Mouse (Mus musculus) heart, embryonic 12.5 days (tissue): ENCODE results near the gene Prr15l. TPM values are rescaled to one million over a fixed set of nuclear protein-coding genes. Genes with fewer than 3 reads are reported as not detected.
A peak's percentile ranks its signal among the peaks of the same experiment; 100 is the strongest.

Source experiments
- ATAC-seq: fragments of 200-750 bp; cut with Nextera tagmentation; 2 replicates; pipeline ENCODE4 v1.8.0; 2017; ENCODE audit warnings: moderate TSS enrichment, moderate library complexity; ENCODE audit not compliant: insufficient number of reproducible peaks, low FRiP score
- H3K27ac ChIP-seq: fragments of 300-500 bp; sonication (generic); 2 replicates; pipeline ENCODE4 v1.5.1; 2016; ENCODE audit warnings: mild to moderate bottlenecking, moderate library complexity; ENCODE audit not compliant: poor library complexity, severe bottlenecking
- H3K27me3 ChIP-seq: fragments of 300-500 bp; sonication (generic); replicated peaks from 2 replicates; pipeline ENCODE4 v1.6.1; 2016; ENCODE audit warnings: mild to moderate bottlenecking, moderate library complexity
- H3K36me3 ChIP-seq: fragments of 300-500 bp; sonication (generic); 2 replicates; pipeline ENCODE4 v1.6.1; 2016; ENCODE audit warnings: mild to moderate bottlenecking, moderate library complexity
- H3K4me1 ChIP-seq: fragments of 300-500 bp; sonication (generic); replicated peaks from 2 replicates; pipeline ENCODE4 v1.6.1; 2016; ENCODE audit warnings: mild to moderate bottlenecking
- H3K4me2 ChIP-seq: fragments of 300-500 bp; sonication (generic); 2 replicates; pipeline ENCODE4 v1.6.1; 2016; ENCODE audit warnings: mild to moderate bottlenecking, moderate library complexity
- H3K4me3 ChIP-seq: fragments of 300-500 bp; sonication (generic); 2 replicates; pipeline ENCODE4 v1.5.1; 2016; ENCODE audit warnings: mild to moderate bottlenecking
- H3K9ac ChIP-seq: fragments of 300-500 bp; sonication (generic); 2 replicates; pipeline ENCODE4 v1.6.1; 2016; ENCODE audit warnings: mild to moderate bottlenecking, moderate library complexity
- H3K9me3 ChIP-seq: fragments of 300-500 bp; sonication (generic); replicated peaks from 2 replicates; pipeline ENCODE4 v1.6.1; 2016; ENCODE audit warnings: mild to moderate bottlenecking, moderate library complexity
- WGBS: fragments of 180-500 bp; shearing (Covaris S2); methylation state at CpG from one replicate; pipeline ENCODE4 v1.1.7; 2016; 5-methylcytosine and 5-hydroxymethylcytosine counted together
- polyA plus RNA-seq: library from polyadenylated mRNA; unstranded; fragments of >200 nt; fragmentation: Nextera tagmentation; extraction: Ambion mirVana; gene quantifications from 2 replicates; pipeline ENCODE4 v1.2.1, GENCODE M21; 2016

Gene Prr15l
- polyA plus RNA-seq, 1 experiment from 2014 or later, result 0.46 TPM

DNA sequence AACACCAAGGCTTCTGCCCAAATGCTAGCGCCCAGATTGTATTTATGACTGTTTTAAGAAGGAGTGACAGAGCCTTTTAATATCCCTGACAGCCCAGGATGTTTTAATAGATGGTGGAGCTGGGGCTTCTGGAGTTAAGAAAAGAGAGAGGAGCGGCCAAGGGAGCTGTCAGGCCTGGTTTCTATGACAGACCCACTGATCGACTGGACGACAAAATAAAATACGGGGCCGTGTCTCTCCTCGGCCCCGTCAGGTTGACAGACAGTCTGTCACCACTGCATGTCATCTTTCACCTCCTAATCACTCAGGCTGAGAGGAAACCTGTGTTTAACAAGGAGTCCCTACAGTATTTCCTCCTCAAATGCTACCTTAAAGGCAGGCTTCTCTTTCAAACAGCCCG is 26.6 kb upstream of the Prr15l start:
- WGBS, result 28% methylated on average over 9 of the region's 9 CpGs

DNA sequence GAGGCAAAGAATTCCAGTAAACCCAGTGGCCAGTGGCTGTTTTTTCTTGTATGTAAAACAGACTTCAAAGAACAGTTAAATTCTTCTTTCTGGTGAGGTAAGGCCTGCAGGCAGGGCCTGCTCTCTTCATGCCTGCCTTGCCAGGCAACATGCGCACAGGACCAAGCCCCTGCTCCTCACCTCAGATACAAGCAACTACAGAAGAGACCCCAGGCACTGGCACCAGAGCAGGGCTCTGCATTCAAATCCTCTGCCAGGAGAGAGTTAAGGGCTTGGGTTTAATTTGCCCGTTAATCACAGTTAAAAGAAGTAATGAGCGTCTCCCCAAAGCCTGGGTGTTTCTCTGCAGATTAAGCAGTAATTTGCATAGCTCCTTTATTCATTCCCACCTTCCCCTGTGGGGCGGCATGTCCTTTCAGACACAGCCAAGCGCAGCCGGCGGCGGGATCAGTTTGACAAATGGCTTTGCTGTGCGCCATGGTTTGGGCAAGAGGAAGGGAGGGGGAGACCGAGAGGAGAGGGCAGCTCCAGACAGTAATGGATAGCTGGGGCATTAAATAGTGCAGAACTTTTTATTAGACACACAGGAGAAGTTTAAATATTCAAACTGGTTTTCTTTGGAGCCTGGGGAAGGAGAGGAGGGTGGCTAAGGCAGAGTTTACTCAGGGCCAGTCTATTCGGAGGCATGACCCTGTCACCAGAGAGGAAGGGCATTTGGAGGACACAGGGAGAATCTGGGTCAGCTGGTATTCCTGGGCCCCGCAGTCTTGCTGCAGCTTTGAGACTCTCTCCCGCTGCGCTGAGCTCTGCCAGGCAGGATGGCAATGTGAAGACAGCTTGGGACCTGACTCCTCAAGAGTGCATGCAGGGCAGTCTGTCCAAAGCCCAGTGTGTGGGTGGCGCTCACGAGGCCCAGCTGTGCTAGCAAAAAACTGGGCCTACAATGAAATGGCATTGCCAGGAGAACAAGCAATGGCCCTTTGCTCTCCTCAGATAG is 25.0 kb upstream of the Prr15l start:
- Histone ChIP-seq H3K9me3 (no peaks in the 10 kb centered on the region), H3K27me3 (peaks cover 12% of the 10 kb centered on the region), H3K4me3 (no peak overlapping the region), H3K9ac (peak overlapping the region; percentile 21; the same call in 1 of the 2 replicates), H3K27ac (peak overlapping the region; percentile 8; the same call in 1 of the 2 replicates), H3K36me3 (peaks cover 8% of the 10 kb centered on the region), H3K4me1 (peaks cover 51% of the 10 kb centered on the region), H3K4me2 (no peak overlapping the region)
- no peak for ATAC-seq
- WGBS, result 32% methylated on average over 16 of the region's 16 CpGs

More for the DNA sequence above, 26.6 kb upstream of the Prr15l start:
- Histone ChIP-seq H3K4me1 (peaks cover 35% of the 10 kb centered on the region), H3K9me3 (no peaks in the 10 kb centered on the region), H3K4me3 (no peak overlapping the region), H3K36me3 (0 out of 2 replicates have a peak, but pooled peaks cover 3% of the 10 kb centered on the region), H3K27me3 (0 out of 2 replicates have a peak, but pooled peaks cover 9% of the 10 kb centered on the region), H3K4me2 (no peak overlapping the region), H3K9ac (no peak overlapping the region; the same call in 1 of the 2 replicates), H3K27ac (no peak overlapping the region)
- ATAC-seq, result no peak

DNA sequence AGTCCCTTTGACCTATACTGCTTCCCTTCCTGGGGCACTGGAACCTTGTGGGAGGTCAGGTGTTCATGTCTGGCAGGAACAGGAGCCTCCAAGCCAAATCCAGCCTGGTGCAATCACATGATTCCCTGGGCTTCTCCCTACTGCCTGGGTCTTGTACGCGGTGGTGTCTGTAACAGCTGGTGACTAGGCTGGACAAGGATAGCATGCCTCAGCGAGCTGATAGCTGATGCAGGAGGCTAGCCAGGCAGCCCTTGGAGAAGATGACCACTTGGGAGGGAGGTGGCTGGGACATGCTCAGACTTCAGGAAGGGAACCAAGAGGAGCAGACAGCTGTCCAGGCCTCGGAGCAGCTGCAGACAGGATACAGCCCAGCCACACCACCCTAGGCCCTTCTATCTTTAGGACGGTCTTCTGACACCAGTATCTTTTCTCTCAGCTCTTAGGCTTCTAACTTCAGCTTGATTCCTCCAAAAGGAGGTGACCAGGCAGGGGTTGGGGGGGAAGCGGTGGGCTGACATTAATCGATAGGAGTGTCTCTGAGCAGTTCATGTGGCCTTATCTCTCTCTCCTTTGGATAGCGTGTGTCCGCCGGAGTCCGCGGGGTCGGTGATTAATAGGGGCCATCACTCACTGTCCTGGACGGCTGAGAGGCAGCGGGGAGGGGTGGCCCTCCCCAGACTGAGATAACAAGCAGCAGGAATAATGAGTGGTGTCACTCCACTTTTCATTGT is 21.3 kb upstream of the Prr15l start:
- H3K9ac ChIP-seq, result no peak overlapping the region
- H3K4me2 ChIP-seq, result peak overlapping the region; percentile 32

DNA sequence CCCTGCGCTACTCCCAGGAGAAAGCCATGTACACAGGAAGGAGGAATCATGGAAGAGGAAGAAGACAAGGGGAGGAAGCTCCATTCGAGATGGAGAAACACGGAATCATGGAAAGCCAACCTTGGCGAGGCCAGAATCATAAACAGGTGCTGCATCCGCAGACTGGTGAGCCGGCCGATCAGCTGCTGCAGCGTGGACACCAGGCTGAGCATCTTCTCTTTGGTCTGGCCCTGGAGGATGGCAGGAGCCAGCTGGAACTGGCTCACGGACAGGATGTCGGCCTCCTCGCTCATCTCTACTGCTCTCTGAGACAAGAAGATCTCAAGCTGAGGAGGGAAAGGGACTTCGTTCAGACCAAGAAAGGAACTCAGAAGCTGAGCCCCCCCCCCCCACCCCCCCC is 19.3 kb upstream of the Prr15l start:
- peaks cover 48% of the 10 kb centered on the region for H3K36me3 ChIP-seq
- ATAC-seq, result no peak
- H3K27ac ChIP-seq, result no peak overlapping the region
- H3K9ac ChIP-seq, result no peak overlapping the region
- 85% methylated on average over 12 of the region's 12 CpGs for WGBS
- no peaks in the 10 kb centered on the region for H3K9me3 ChIP-seq
- H3K4me3 ChIP-seq, result no peak overlapping the region
- H3K4me1 ChIP-seq, result peaks cover 30% of the 10 kb centered on the region
- H3K4me2 ChIP-seq, result no peak overlapping the region
- peaks cover 15% of the 10 kb centered on the region for H3K27me3 ChIP-seq

More for the DNA sequence above, 21.3 kb upstream of the Prr15l start:
- WGBS, result 18% methylated on average over 15 of the region's 15 CpGs
- Histone ChIP-seq H3K27ac (peak overlapping the region; percentile 40; the same call in 1 of the 2 replicates), H3K36me3 (peaks cover 37% of the 10 kb centered on the region), H3K9me3 (no peaks in the 10 kb centered on the region), H3K27me3 (peaks cover 24% of the 10 kb centered on the region), H3K4me1 (peaks cover 46% of the 10 kb centered on the region), H3K4me3 (no peak overlapping the region)
- no peak for ATAC-seq

DNA sequence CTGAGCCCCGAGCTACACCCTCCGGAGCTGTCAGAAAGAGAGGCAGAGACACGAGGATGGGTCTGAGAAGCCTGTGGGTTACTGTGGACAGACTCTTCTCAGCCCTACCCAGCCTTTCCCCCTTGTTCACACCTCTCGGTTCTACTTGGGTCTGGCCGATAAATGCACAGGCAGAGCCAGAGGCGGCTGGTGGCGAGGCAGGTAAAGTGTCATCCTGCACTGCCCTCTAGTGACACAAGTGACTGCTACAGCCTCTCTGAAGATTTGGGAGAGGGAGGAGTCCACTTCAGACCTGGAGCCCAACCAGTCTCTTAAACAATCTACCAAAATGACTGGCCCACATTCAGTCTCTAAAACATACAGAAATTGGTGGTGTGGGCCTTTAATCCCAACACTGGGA is 17.9 kb upstream of the Prr15l start:
- no peak overlapping the region for H3K4me2 ChIP-seq
- 27% methylated on average over 7 of the region's 7 CpGs for WGBS
- peaks cover 30% of the 10 kb centered on the region for H3K4me1 ChIP-seq
- no peak for ATAC-seq
- H3K9me3 ChIP-seq, result no peaks in the 10 kb centered on the region
- no peak overlapping the region for H3K27ac ChIP-seq
- H3K4me3 ChIP-seq, result no peak overlapping the region
- H3K36me3 ChIP-seq, result peaks cover 48% of the 10 kb centered on the region
- peaks cover 15% of the 10 kb centered on the region for H3K27me3 ChIP-seq
- no peak overlapping the region for H3K9ac ChIP-seq

DNA sequence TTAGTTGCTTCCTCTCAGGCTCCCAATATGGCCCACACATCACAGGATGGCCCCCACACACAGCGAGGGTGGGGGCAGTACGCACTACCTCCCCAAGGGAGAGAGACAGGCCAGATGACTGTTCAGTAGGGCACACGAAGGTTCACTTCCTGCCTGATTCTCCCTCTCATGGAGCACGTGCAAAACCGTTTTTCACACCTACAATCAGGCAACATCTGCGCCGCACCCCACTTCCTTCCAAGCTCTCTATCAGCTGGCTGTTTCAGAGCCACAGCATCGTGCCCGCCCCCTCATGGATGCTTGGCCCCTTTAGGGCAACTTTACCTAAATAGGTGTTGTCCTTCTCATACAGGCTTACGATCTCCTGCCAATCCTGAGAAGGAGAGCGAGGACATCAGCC is 15.2 kb upstream of the Prr15l start:
- ATAC-seq, result no peak
- H3K4me3 ChIP-seq, result no peak overlapping the region
- H3K9me3 ChIP-seq, result no peaks in the 10 kb centered on the region
- H3K27me3 ChIP-seq, result peaks cover 15% of the 10 kb centered on the region
- H3K4me2 ChIP-seq, result no peak overlapping the region
- WGBS, result 78% methylated on average over 11 of the region's 11 CpGs
- H3K36me3 ChIP-seq, result peaks cover 42% of the 10 kb centered on the region
- H3K4me1 ChIP-seq, result peaks cover 16% of the 10 kb centered on the region
- H3K27ac ChIP-seq, result no peak overlapping the region
- no peak overlapping the region for H3K9ac ChIP-seq

DNA sequence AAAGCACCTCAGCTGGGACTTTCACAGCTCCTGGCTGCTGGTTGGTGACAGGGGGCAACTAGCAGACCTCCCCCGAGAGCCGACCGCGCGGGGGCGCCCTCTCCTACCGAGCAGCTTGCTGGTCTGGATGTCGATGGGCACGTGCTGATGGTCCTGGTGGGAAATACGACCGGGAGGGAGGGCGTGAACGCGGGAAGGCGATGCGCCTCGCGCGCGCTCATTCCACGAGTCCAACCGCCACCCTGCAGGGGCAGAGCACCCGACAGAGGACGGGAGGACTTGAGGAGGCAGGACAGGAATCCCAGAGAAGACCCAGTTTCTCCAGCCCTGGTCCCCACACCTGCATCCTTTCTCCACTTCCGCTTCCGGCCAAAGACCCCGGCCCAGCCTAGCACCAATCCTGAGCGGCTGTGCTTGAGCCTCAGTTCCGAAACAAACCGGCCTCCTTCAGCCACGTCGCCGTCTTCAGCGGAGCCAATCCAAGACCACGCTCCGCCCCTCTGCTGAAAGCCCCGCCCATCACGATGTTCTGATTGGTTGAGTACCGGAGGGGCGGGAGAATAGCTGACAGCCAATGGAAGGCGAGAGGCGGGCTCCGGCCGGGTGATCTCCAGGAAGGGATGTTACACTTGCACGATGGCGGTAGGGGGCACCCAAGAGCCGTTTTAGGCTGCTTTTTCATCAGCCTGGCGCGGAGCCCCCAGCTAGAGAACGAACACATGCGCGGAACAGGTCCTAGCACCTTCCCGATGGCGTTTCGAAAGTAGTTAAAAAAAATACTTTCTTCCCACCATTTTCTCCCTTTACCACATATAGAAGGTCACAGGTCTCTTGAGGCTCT is 11.6 kb upstream of the Prr15l start, which contains the start of gene Cdk5rap3:
TSS of gene Cdk5rap3 (minus strand) at position 453 of the 841 bp plus-strand sequence.
- WGBS, result under 1% methylated on average over 55 of the region's 55 CpGs
- Histone ChIP-seq H3K4me3 (peak within 1 kb of the TSS; percentile 92), H3K27ac (peak within 1 kb of the TSS; percentile 41; the same call in 1 of the 2 replicates), H3K4me2 (peak within 1 kb of the TSS; percentile 94), H3K9me3 (no peaks in the 10 kb centered on the region), H3K9ac (peak within 1 kb of the TSS; percentile 87), H3K36me3 (peaks cover 14% of the 10 kb centered on the region), H3K27me3 (0 out of 2 replicates have a peak, but pooled peaks cover 3% of the 10 kb centered on the region), H3K4me1 (peaks cover 12% of the 10 kb centered on the region)
- ATAC-seq, result peak; percentile 95

DNA sequence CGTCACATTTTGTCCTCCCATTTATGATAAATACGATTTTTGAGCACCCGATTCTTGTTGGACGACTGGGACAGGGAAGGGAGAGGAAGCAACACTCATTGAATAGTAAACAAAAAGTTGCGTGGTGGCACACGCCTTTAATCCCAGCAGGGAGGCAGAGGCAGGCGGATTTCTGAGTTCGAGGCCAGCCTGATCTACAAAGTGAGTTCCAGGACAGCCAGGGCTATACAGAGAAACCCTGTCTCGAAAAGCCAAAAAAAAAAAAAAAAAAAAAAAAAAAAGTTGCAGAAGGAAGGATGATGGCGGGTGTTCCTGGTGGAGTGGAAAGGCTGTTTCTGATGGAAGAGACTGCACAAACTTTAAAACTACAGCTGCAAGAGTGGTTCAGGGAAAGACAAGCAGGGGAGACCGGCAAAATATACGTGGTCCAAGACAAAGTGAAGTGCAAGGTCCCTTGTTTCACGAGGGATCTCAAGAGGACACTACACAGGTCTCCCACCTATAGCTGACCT is 11.0 kb upstream of the Prr15l start:
- 31% methylated on average over 13 of the region's 13 CpGs for WGBS
- peaks cover 7% of the 10 kb centered on the region for H3K36me3 ChIP-seq
- 0 out of 2 replicates have a peak overlapping the region, but pooled peaks have one; percentile 1 for H3K27ac ChIP-seq
- H3K9ac ChIP-seq, result no peak overlapping the region; the same call in 1 of the 2 replicates
- H3K4me2 ChIP-seq, result peak overlapping the region; percentile 94
- 0 out of 2 replicates have a peak, but pooled peaks cover 3% of the 10 kb centered on the region for H3K27me3 ChIP-seq
- H3K9me3 ChIP-seq, result no peaks in the 10 kb centered on the region
- peak overlapping the region; percentile 92 for H3K4me3 ChIP-seq
- peak; percentile 0; the same call in 1 of the 2 replicates for ATAC-seq
- H3K4me1 ChIP-seq, result peaks cover 12% of the 10 kb centered on the region

DNA sequence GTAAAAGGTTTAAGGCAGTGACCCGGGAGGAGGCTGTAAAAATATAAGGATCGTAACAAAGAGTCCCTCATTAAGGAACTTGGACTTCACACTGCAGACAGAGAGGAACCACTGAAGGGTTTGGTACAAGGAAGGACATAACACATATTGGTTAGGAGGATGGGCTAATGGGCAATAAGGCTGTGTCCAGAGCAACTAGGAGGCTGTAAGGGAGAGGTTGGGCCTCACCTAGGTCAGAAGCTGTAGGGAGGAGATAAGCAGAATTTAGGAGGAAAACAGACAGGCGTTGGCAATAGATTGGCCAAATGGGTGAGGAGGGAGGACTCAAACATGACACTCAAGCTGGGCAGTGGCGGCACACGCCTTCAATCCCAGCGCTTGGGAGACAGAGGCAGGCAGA is 10.5 kb upstream of the Prr15l start:
- Histone ChIP-seq H3K9ac (no peak overlapping the region), H3K4me1 (peaks cover 12% of the 10 kb centered on the region), H3K4me3 (no peak overlapping the region), H3K27me3 (0 out of 2 replicates have a peak, but pooled peaks cover 3% of the 10 kb centered on the region), H3K27ac (0 out of 2 replicates have a peak overlapping the region, but pooled peaks have one; percentile 1), H3K36me3 (peaks cover 4% of the 10 kb centered on the region; the same call in 1 of the 2 replicates), H3K9me3 (no peaks in the 10 kb centered on the region), H3K4me2 (no peak overlapping the region)
- ATAC-seq, result peak; percentile 56
- 81% methylated on average over 6 of the region's 6 CpGs for WGBS

DNA sequence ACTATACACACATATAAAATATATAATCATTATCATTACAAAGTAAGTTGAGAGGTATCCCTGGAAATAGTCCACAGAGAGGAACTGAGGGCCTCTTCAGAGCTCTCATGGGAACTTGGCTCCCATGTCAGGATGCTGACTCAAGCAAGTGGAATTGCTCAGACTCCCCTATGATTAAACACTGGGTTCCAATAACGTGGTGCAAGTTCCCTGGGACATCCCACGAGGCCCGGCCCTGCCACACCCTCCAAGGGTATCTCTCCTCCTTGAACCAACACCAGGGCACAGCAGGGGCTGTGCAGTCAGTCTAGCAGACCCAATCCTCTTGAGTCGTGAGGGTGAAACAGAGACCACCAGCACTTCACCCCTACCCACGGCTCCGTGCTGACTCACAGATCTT is 8.9 kb upstream of the Prr15l start:
- H3K36me3 ChIP-seq, result no peaks in the 10 kb centered on the region
- H3K9ac ChIP-seq, result no peak overlapping the region
- no peaks in the 10 kb centered on the region for H3K9me3 ChIP-seq
- no peak overlapping the region for H3K4me3 ChIP-seq
- H3K4me2 ChIP-seq, result no peak overlapping the region
- peaks cover 12% of the 10 kb centered on the region for H3K4me1 ChIP-seq
- WGBS, result 40% methylated on average over 6 of the region's 6 CpGs
- no peak for ATAC-seq
- no peak overlapping the region for H3K27ac ChIP-seq
- 0 out of 2 replicates have a peak, but pooled peaks cover 3% of the 10 kb centered on the region for H3K27me3 ChIP-seq
